Mouse (Mus musculus): ENCODE data around the gene Sema4d.

GRCm38 (mm10) chr13:51649740-51650139 lies 143.8 kb downstream of the Sema4d start:
- TF ChIP-seq CTCF (IDR thresholded peaks at IDR 0.05; ENCODE audit: control insufficient read depth, insufficient read depth, low read length), result no peak
- TF ChIP-seq POLR2A (IDR thresholded peaks at IDR 0.05; ENCODE audit: borderline replicate concordance, control insufficient read depth, low read depth, low read length), result no peak
